Mouse (Mus musculus): ENCODE measurements around the gene Asl.

GRCm38 (mm10) chr5:129980216-129980615 is 48.8 kb downstream of the Asl start:
- TF ChIP-seq CTCF (IDR thresholded peaks at IDR 0.05; ENCODE audit: borderline replicate concordance, control insufficient read depth, extremely low read depth, insufficient read depth, low read length, poor library complexity) (no peak), POLR2A (IDR thresholded peaks at IDR 0.05; ENCODE audit: control insufficient read depth, extremely low read depth, insufficient read depth, low read length, poor library complexity) (no peak)

Measured in thymus, adult 2 months (tissue).